Mouse (Mus musculus) T-helper 2 cell (primary cell): ENCODE measurements around the gene Dimt1.
"Not testable (repeated sequence)": the region's sequence is repeated elsewhere in the genome, so short reads cannot be mapped to it uniquely, and the experiment has no call there.

Experiments used
- in situ Hi-C: fragments of 300-600 bp; cut with MboI, MseI; formaldehyde crosslinking; loops from one replicate; pipeline ENCODE4 v1.15.1; 2025; ENCODE audit warnings: high pct_unique_total_duplicates

The Dimt1 gene

DNA sequence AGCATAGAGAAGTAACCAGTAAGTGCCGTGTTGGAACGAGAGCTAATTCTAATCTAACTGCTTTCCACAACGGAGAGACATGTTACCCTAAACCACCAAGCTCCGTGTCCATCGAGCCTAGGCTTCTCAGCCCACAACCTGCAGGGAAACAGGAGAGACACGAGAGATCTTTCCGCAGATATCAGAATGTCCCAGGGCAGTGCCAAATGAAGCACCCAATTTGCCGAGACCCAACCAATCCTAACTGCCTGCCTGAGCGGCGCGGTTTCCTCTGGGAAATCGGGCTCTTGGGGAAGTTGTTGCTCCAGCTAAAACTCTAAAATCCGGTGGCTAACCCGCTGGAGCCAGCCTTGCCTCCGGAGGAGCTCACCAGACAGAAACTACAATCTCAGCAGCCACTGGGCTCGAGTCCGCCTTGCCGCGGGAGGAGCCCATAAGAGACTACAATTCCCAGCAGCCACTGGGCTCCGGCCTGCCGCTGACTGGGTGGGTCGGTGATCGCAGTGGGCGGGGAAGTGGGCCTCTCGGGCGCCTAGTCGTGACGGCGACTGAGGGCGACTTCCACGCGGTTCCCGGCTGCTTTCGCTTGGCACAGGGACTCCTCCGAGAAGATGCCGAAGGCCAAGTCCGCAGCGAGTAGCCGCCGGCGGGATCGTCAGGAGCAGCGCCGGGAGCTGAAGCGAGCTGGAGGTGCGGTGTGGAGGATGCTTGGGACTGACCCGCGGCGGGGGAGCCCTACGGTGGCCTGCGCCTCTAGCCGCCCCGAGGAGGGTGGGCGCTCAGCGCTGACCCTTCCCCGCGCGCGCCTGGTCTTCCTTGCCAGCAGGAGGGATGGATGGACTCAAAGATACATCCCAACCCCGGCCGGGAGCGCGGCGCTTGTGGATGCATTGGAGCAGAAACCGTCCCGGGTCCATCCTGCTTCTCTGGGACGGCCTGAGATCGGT, at the start of gene Dimt1:
Gene Dimt1, plus strand, starts transcription at position 534 of the 947 bp plus-strand sequence.
- in situ Hi-C loops, result loop anchor here (5.0 to 25.0 kb wide), 2 partner anchors 155 to 940 kb away; no protein-coding TSS in a partner anchor

DNA sequence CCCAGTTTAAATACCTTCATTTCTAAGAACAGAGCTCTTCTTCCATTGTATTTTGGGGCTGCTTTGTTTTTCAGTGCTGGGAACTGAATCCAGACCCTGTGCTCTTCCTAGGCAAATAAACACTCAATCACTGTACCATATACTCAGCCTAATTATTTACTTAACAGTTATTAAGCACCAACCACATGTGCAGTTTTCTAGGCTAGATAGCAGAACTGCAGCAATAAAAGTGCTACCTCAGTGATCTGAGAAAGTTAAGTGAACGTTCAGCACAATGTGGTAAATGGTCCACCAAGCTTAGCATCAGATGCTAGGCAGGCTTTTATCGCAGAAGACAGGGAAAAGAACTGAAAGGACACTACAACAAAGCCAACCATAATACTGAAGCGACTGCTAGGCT, 42.3 kb upstream of the Dimt1 start:
- in situ Hi-C loops, result no loop called here

- in situ Hi-C loops, result not testable (repeated sequence)
These were observed 41.8 kb upstream of the Dimt1 start for GRCm38 (mm10) chr13:106905154-106905553.

DNA sequence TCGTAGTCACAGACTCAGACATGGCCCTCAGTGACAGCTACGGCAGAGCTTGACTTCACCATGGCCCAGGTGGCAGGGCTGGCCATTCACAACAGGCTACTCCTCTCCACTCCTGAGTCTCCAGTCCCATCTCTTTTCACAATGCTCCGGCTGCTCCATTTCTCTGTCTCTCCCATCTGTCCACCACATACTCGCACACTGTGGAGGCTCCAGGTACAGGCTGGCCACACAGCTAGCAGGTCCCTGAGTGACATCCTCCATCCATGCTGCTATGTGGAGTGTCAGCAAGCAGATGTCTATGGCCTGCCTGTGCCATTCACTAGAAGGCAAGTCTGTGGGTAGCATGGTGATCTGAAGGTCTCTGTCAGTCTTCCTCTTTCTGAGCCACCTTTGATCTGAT, 39.7 kb upstream of the Dimt1 start:
- in situ Hi-C loops, result no loop called here

- in situ Hi-C loops, result no loop called here
These were observed 36.8 kb upstream of the Dimt1 start for GRCm38 (mm10) chr13:106910096-106910495.

GRCm38 (mm10) chr13:106913125-106913736, 33.7 kb upstream of the Dimt1 start:
- in situ Hi-C loops, result no loop called here

DNA sequence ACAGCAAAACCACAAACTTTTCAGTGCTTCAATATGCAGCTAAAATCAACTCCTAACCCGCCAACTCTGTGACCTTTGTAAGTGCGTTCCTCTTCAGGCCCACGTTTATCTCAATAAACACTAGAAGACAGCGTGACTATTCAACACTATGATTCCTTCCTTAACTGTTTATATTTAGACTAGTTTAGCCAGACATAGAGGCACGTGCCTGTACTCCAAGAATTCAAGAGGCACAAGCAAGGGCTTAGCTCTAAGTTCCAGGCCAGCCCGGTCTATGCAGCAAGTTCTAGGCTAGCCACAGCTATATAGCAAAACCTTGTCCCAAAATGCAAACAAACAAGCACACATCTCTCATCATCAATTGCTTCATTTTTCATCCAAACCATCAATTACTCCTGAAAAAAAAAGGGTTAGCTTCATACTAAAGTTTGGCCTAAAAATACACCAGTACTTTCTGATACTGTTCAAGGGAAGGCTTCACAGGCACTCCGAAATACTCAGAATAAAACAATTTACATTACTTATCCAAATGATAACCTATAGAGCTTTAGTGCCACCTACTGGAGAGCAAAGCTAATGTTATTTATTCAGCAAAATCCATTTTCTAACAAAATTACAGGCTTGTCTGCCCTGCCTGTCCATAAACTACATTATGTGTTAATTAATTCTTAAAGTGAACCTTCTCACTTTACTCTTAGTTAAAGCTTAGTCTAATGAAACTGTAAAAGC, 28.4 kb upstream of the Dimt1 start:
- in situ Hi-C loops, result no loop called here

- in situ Hi-C loops, result loop anchor here (25.0 kb wide), 1 partner anchor 961 kb away; no protein-coding TSS in a partner anchor
These were observed 21.0 kb upstream of the Dimt1 start for GRCm38 (mm10) chr13:106925921-106926320.

GRCm38 (mm10) chr13:106928296-106928695, 18.6 kb upstream of the Dimt1 start:
- in situ Hi-C loops, result loop anchor here (25.0 kb wide), 1 partner anchor 959 kb away; no protein-coding TSS in a partner anchor

DNA sequence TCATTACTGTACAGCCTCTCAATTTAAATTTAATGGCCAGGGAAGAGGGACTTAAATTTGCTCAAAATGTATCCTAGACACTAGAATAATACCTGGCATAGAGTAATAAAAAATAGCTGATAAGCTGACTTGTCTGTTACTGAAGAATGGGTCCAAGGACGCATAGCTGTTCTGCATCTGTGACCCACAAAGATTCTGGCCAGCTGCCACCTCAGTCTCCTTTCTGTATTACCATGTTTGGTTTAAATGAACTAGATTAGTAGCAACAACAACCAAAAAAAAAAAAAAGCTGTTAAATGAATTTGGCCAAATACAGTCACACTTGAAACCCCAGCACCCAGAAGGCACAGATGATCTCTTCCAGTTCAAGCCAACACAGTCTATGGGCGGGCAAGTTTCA, 17.7 kb upstream of the Dimt1 start:
- in situ Hi-C loops, result loop anchor here (25.0 kb wide), 1 partner anchor 958 kb away; no protein-coding TSS in a partner anchor

DNA sequence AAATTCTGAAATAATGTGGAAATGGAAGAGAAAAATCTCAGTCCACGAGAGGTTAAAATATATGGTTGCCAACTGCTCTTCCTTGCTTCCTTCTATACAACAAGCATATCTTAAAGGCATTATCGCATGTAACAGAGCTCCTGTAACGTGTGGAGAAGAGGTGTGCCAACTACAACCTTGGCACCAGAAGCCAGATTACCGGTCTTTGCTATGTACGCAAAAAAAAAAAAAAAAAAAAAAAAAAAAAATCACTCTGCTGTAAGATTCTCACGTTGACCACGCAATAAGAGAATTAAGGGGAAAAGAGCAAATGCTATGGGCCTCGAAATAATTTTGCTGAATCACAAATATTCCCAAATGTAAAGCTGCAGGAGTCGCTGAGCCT, 11.1 kb upstream of the Dimt1 start:
- in situ Hi-C loops, result loop anchor here (10.0 to 25.0 kb wide), 2 partner anchors 951 to 1369 kb away; no protein-coding TSS in a partner anchor

DNA sequence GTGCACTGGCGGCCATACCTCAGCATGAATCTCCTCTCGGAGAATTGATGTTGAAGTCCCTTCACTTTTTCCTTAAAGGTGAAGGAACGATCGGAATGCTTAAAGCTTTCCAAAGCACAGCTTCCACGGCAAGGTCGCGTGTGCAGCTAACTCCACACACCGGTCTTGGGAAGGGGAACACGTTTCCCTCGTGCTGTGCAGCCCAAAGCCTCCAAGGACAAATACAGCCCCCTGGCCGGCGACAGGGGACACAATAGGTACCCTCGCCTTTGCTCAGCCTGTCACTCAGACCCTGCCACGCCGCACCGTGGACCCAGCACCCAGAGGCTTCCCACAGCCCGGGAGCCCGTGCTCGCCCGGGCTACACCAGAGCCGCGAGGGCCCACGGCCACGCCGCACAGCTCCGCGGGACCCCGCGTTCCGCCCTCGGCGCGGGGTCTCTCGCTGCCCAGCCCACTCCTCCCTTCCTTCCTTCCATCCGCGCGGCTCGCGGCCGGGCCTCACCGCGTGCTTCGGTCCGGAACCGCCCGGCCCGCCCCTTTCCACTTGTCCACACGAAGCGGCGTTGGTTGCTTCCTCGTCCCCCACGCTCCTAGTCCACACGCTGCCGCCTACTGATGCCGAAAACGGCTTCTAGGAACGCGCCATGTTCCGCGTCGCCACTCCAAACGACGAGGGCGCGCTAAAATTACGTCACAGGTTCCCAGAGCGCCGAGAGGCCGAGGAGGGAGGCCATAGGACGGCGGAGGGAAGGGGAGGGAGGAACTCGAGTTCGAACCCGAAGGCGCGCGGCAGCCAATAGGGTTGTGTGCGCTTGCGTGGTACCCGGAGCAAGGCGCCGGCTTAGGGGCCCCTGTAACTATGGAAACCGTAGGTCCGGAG, 10.4 kb upstream of the Dimt1 start, which contains the start of gene Ipo11:
Gene Ipo11, minus strand, starts transcription at position 703 of the 882 bp plus-strand sequence.
- in situ Hi-C loops, result loop anchor here (10.0 to 25.0 kb wide), 2 partner anchors 951 to 1368 kb away; no protein-coding TSS in a partner anchor

GRCm38 (mm10) chr13:106937138-106937472, 9.8 kb upstream of the Dimt1 start:
- in situ Hi-C loops, result loop anchor here (10.0 to 25.0 kb wide), 2 partner anchors 950 to 1368 kb away; no protein-coding TSS in a partner anchor

DNA sequence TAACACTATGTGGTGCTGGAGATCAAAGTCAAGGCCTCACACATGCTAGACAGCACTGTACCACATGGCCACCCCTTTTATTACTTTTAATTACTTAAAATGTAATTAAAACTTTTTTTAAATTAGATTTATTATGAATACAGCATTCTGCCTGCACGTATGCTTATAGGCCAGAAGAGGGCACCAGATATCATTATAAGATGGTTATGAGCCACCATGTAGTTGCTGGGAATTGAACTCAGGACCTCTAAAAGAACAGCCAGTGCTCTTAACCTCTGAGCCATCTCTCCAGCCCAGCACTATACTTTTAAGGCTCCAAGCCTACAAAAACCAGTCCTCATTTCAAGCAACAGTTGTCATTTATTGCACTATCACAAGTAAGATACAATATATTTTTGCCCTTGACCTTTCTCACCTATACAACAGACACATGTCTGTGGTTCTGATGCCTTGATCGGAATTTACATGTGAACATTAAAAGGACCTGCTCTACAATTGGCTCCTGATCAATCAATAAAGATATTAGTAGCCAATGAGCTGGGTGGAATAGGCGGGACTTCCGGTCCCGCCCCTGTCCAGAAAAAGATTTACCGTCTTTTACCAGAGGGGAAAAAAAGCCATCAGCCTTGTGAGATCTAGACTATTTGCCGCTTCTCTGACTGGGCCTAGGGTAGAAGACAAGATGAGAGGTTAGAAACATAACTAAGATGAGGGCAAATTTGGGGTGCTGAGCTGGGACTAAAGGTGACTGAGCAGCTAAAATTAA, 5.5 kb upstream of the Dimt1 start:
- in situ Hi-C loops, result loop anchor here (25.0 kb wide), 1 partner anchor 946 kb away; no protein-coding TSS in a partner anchor

GRCm38 (mm10) chr13:106942721-106943120, 4.2 kb upstream of the Dimt1 start:
- in situ Hi-C loops, result loop anchor here (25.0 kb wide), 1 partner anchor 945 kb away; no protein-coding TSS in a partner anchor

- in situ Hi-C loops, result loop anchor here (5.0 to 25.0 kb wide), 2 partner anchors 157 to 942 kb away; no protein-coding TSS in a partner anchor
These were observed 1.4 kb upstream of the Dimt1 start for GRCm38 (mm10) chr13:106945518-106945917.

DNA sequence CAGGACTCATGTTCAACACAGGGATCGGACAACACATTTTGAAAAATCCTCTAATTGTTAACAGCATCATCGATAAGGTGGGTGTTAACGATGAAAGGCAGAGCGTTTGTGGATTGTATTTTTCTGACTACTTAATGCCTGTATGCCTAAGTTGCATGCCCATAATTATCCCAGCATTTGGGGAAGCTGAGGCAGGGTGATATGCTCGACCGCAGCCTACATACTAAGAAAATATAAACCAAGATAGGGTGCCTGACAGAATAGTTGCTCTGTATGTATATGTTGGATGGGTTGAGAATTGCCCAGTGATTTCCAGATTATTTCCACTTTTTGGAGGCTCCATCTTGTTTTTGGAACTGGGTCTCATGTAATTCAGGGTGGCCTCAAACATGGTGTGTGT, 656 bp downstream of the Dimt1 start:
- in situ Hi-C loops, result loop anchor here (5.0 to 25.0 kb wide), 2 partner anchors 155 to 940 kb away; no protein-coding TSS in a partner anchor

GRCm38 (mm10) chr13:106954880-106955279, 8.0 kb downstream of the Dimt1 start:
- in situ Hi-C loops, result no loop called here

DNA sequence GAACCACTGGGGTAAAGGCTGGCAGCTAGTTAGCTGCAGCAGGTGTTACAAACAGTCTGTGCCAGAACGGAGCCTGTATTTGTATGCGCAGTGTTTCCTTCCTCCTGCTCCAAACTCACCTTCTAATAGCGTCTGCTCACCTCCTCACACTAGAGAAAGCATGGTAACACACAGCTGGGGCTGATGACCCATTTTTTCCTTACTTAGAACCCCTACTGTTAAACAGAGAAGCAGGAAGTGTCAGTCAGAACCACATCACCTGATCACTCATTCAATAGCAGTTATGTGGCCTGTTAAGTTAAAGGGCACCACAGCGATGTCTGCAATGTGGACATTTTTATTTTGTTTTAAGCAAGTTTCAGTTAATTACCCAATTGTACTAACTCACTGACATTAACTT, 10.6 kb downstream of the Dimt1 start:
- in situ Hi-C loops, result no loop called here

GRCm38 (mm10) chr13:106958286-106958685, 11.4 kb downstream of the Dimt1 start:
- in situ Hi-C loops, result no loop called here
